25 mouse cellular contexts compared by ENCODE assay signal in genomic region chr19:7829851-7830250, GRCm38 (mm10). TPM values are rescaled to one million over a fixed set of nuclear protein-coding genes. Genes with fewer than 3 reads are reported as not detected.
"Had no signal": no experiment of that assay in that cellular context is flagged by ENCODE, and none has a peak within 500 bp of the region (broad histone marks: within the 10 kb centered on the region; RNA-seq: fewer than 3 reads in every experiment).

No protein-coding gene starts in this region.

- H3K4me1 ChIP-seq: neural tube, embryonic 13.5 days; neural tube, embryonic 15.5 days; stomach, embryonic 15.5 days had no signal

- DNase-seq: retina, postnatal 1 day; right cerebral cortex, adult 18-20 months; right cerebral cortex, postnatal 14 days; right cerebral cortex, postnatal 25 days; right cerebral cortex, postnatal 4 days; spleen, adult 18-20 months; thymus, adult 18-20 months; thymus, adult 2 months; thymus, postnatal 14 days; thymus, postnatal 25 days; thymus, postnatal 36 days; thymus, postnatal 4 days had no signal

- H3K27me3 ChIP-seq: neural tube, embryonic 13.5 days; neural tube, embryonic 15.5 days; stomach, embryonic 15.5 days had no signal

- H3K27ac ChIP-seq: neural tube, embryonic 13.5 days; neural tube, embryonic 15.5 days; stomach, embryonic 15.5 days; stomach, postnatal 0 days had no signal

- H3K4me2 ChIP-seq: neural tube, embryonic 13.5 days; neural tube, embryonic 15.5 days; stomach, embryonic 15.5 days had no signal

- H3K9ac ChIP-seq: neural tube, embryonic 13.5 days; neural tube, embryonic 15.5 days; stomach, embryonic 15.5 days had no signal

- H3K4me3 ChIP-seq: neural tube, embryonic 13.5 days; neural tube, embryonic 15.5 days; stomach, embryonic 15.5 days had no signal

- H3K9me3 ChIP-seq: stomach, embryonic 15.5 days had no signal

- H3K36me3 ChIP-seq: neural tube, embryonic 13.5 days; neural tube, embryonic 15.5 days; stomach, embryonic 15.5 days had no signal

RNA-seq across cellular contexts. Expression of gene Slc22a26, which starts 27.4 kb away (rescaled TPM):
- total RNA-seq: neutrophil, adult 5-6 weeks had no signal
- polyA plus RNA-seq: neural tube, embryonic 13.5 days; neural tube, embryonic 14.5 days; neural tube, embryonic 15.5 days; small intestine, adult 2 months; spleen, adult 2 months; stomach, embryonic 14.5 days; stomach, embryonic 15.5 days; stomach, embryonic 16.5 days; stomach, postnatal 0 days; testis, adult 2 months; thymus, adult 2 months; thymus, postnatal 0 days; urinary bladder, adult 2 months had no signal
